Mouse (Mus musculus) frontal cortex, postnatal 10 days (tissue): ENCODE data around the gene Eaf2.

Source experiments
- DNase-seq, 2 experiments: peaks; one replicate each; pipeline ENCODE4 v3.0.0; 2022; ENCODE audit warnings: low spot score in 2 of 2, mixed read lengths in 1 of 2

Eaf2 gene

DNA sequence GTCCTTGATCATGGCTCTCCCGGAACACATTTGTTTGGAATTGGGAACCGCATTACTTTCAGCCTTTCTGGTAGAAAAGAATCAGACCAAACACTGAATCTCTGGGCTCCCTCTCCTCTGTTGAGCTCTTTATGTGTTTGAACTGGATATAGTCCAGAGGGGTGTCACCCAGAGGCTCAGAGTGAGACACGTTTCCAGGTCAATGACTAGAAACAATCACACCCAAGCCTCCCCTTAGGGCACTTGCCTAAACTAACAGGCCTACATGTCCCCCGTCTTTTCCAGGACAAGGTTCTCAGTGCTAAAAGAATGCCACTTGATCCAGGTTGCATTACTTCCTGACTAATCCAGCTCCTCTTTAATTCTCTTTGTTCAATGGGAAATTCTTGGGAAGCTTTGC is 104.0 kb downstream of the Eaf2 start:
- DNase-seq = peak in 1 of 2 experiments; percentile 25

DNA sequence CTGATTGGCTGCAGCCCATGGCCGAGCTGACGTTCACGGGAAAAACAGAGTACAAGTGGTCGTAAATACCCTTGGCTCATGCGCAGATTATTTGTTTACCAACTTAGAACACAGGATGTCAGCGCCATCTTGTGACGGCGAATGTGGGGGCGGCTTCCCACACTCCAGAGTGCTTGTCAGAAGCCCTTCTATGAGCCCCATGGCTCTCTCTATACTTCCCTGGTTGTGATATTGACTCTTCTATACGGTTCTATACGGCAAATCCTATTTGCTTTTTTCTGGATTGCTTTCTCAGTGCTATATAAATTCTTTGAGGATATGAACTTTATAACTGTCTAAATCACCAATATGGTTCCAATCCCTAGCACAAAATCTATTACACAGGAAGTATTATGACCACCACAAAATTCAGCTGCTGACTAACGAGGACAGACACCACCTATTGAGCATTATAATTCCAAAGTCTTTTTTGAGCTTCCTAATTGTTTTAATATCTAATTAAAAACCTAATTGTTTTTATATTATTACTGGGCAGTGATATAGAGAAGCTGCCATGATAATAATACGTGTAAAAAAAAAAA is 104.5 kb downstream of the Eaf2 start:
- DNase-seq = no peak

DNA sequence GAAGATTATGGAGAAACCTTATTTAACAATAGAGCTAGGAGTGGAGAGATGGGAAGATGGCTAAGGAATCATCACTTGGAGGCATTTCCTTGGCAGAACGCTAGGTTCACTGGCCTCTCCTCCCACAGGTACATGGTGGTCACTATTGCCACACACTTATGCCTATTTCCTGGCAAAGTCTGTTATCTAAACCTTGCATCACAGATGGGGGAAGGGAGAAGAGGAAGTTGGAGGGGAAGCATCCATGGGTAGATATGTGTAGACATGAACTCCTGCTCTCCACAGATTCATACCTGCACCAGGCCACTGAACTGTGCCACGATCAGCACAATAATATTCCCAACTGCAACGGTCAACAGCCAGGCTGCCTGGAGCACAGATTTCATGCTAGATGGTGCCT is 122.8 kb downstream of the Eaf2 start:
- no peak for DNase-seq

DNA sequence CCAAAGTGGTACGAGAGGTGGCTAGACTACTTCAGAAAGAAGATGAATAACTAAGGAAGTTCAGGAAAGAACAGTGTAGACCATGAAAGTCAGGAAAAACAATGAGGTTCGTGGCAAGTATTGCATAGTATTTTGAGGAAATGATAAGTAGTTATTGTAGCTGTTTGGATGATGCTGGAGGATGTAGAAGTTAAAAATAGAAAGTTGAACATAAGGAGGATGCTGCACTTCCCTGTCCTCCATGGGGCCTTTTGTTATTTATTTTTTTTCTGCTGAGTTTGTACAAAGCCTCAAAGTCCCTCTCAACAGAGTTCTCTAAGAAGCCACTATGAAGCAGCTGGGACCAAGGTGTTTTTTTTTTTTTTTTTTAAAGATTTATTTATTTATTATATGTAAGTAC is 127.0 kb downstream of the Eaf2 start:
- DNase-seq = no peak

DNA sequence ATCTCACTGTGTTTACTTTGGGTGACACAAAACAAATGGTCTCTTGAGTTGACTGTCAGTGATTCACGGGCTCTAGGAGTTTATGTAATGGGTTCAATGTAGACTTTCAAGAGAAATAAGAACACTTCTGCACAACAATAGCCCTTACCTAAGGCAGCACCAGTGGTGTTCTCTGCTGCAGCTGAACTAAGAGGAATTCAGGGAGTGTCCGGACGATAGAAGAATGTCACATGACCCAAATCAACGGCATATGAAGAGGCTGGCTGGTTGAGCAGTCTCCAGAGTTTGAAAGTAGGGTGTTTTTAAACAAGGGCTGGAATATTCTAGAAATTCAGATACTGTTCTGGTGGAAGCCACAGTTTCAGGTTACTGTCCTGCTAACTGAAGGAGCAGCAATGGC is 127.7 kb downstream of the Eaf2 start:
- DNase-seq = no peak

DNA sequence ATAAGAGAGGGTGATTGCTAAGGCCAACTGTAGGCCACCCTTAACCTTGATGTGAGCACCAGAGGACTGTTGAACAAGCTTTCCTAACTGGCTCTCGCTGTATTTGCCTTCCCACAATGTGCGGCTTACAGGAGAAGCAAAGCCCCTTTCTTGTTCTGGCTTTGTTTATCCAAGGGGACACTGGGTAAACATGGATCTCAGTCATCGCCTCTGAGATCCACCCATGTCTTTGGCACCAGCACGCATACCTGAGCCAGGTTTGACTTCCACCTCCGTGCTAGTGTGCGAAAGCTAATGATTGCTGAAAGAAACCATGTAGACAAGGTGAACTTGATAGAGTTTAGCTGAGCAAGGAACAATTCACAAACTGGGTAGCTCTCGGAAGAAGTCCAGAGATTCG is 131.2 kb downstream of the Eaf2 start:
- DNase-seq = no peak
